Mouse (Mus musculus): Measurements from ENCODE around the gene Cib4.

Gene Cib4

GRCm38 (mm10) chr5:30545698-30546097, at the start of gene Cib4:
Gene Cib4 (minus strand): TSS chr5:30545836.
- DNase-seq (ENCODE audit: low read depth, low spot score): peak; percentile 40

GRCm38 (mm10) chr5:30594953-30595560, 49.4 kb upstream of the Cib4 start:
- DNase-seq (ENCODE audit: low read depth, low spot score): no peak

DNA sequence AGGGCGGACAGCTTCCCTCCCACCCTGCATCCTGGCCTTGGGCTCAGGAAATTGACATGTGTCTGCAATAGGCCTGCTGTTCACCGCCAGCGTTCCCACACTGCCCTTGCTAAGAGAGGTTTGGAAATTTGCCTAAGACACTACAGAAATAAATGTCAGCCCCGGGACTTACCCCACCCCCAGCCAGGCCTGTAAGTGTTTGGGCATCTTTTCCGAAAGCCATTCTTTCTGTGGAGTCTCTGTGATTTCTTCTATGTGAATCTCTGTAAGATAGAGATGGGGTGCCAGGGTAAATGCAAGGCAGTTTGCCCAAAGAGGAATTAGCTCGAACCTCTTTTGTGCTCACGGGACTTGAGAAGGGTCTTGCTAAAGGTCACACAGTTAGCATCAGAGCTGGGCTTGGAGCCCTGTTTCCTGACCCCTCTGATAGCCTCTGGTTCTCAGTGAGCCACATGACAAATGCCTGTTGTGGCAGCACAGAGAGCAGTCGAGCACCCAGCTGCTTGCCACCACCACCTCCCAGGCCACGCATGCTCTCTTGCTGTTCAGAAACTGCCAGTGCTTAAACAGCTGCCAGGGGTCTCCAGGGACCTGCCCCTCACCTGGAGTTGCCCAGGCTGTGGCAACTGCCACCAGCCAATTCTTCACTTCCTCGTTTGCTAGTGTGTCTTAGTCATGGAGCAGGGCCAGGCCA, 48.3 kb upstream of the Cib4 start:
- DNase-seq (ENCODE audit: low read depth, low spot score): no peak

- DNase-seq (ENCODE audit: low read depth, low spot score): no peak
Observed at GRCm38 (mm10) chr5:30593360-30593759, 47.7 kb upstream of the Cib4 start.

DNA sequence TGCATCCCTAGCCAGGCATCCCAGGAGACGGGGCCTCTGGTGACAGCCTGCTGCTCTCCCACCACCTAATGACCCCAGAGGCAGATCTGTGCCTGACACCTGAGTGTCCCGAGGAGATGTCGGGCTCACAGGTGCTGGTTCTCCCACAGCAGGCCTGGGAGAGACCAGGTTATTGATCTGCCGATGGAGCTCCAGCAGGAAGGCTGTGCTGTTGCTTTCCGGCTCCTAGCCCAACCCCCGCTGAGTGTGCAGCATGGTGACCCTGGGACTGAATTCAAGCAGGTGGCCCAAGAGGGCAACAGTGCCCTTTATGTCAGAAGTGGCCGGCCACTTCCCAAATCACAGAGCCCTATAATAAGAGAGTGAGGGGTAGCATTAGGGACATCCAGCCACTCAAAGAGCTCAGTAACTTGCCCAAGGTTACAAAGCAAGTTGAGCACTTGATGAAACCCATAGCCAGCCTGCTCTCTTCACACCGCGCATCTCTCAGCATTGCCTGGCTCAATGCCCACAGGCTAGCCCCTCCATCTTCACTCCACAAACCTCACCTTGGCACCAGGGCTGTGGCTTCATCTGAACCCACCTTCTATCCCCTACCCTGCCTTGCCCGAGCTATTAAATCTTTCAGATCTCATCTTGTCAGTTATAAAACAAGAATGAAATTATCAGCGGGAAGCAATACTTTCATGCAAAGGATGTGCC, 46.8 kb upstream of the Cib4 start:
- no peak for DNase-seq (ENCODE audit: low read depth, low spot score)

DNA sequence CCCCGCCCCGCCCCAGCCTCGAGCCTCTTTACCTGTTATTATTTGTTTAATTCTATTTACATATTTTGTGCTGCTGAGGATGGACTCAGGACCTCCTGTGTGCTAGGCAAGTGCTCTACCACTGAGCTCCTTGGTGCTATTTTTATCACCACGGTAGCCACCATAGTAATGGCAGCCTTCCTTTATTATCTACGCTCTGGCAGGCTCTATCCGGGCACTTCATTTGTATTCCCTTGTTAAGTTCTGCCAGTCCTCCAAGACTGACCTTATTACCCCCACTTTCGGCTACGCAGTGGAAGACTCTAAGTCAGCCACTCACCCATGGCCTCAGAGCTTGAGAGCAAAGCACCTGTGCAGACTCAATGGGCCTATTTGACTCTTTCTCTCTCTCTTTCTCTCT, 46.1 kb upstream of the Cib4 start:
- no peak for DNase-seq (ENCODE audit: low read depth, low spot score)

DNA sequence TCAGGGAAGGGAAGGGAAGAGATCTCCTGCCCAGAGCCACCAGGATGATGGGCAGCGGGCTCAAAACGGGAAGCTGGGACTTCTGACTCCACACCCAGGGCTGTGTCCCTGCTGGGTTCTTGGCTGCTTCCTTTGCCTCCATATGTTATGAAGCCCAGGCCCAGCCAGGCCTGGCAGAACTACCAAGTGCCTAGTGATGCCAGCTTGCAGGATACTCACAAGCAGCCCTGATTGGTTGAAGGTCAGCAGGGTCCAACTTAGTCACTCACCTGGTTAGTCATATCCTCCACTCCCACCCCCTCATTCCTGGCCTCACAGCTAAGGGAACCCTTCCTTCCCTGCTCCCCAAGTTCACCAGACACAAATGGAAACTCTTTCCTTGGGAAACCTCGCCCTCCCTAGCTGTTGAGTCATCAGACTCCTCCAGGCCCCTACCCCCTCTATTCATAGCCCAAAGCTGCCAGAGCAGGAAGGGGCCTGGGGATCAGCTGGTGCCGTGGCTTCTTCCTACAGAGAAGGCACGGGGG, 45.6 kb upstream of the Cib4 start:
- no peak for DNase-seq (ENCODE audit: low read depth, low spot score)

DNA sequence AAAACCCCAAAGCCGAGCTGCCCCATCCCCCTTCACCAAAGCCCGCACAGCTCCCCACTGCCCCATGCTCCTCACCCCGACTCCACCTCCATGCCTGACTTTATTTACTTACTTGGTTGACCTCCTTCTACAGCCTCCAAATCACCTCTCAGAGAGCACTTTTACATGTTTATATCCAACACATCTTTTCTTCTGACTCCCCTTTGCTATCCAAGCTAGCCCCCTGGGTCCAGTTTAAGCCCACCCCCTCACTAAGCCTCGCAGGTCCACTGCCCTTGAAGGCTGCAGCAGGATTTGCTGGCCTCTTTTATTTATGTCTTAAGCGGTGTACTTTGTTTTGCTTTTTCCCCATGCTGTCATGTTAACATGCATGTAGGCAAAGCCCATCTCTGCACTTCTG, 44.6 kb upstream of the Cib4 start:
- no peak for DNase-seq (ENCODE audit: low read depth, low spot score)

- no peak for DNase-seq (ENCODE audit: low read depth, low spot score)
Observed at GRCm38 (mm10) chr5:30589546-30589945, 43.9 kb upstream of the Cib4 start.

GRCm38 (mm10) chr5:30589069-30589468, 43.4 kb upstream of the Cib4 start:
- DNase-seq (ENCODE audit: low read depth, low spot score): no peak

- peak; percentile 34 for DNase-seq (ENCODE audit: low read depth, low spot score)
Observed at GRCm38 (mm10) chr5:30588301-30588968, 42.8 kb upstream of the Cib4 start.

DNA sequence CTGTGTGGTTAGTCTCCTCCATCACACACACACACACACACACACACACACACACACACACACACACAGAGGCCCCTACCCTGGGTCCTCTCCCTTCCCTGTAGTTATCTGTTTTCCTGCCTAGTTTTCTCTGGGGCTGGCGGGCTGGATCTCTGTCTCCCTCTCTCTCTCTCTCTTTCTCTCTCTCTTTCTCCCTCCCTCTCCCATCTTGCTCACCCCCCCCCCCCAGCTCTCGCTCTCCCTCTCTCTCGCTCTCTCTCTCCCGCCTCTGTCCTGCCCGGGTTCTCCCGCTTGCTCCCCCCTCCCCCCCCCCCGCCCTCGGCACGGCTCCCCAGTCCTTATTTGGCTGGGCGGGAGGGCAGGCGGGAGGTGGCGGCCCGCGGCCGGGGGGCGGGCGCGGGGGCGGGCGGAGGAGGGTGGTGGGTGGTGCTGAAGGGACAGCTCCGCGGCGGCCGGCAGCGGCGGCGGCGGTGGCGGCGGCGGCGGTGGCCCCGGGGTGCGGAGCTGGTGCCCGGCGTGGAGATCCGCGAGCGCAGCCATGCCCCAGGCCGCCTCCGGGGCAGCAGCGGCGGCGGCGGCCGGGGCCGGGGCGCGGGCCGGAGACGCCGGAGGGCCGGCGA, 42.2 kb upstream of the Cib4 start, which contains the start of gene Kcnk3:
Gene Kcnk3 (plus strand): TSS at position 490 of the 620 bp plus-strand sequence.
- peak; percentile 9 for DNase-seq (ENCODE audit: low read depth, low spot score)

GRCm38 (mm10) chr5:30587101-30587500, 41.5 kb upstream of the Cib4 start:
- no peak for DNase-seq (ENCODE audit: low read depth, low spot score)

GRCm38 (mm10) chr5:30586616-30587015, 41.0 kb upstream of the Cib4 start:
- no peak for DNase-seq (ENCODE audit: low read depth, low spot score)

DNA sequence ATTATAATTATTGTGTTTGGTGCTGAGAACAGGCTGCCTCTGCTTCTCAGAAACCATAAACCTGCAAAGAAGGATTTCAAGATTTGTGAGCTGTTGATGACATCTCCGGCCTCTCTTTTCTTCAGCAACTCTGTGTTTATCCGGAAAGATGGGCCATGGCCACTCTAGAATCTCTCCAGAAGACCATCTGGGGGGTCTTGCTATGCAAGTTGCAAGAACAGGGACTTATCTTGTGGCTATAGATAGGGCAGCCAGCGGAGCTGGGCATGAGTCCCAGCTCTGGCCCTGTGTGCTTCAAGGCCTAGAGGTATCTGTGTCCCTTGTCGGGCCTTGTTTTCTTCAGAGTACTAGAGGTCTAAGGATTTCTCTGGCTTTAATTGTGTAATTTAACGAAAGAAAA, 36.4 kb upstream of the Cib4 start:
- DNase-seq (ENCODE audit: low read depth, low spot score): no peak

- no peak for DNase-seq (ENCODE audit: low read depth, low spot score)
Observed at GRCm38 (mm10) chr5:30580725-30581124, 35.1 kb upstream of the Cib4 start.

DNA sequence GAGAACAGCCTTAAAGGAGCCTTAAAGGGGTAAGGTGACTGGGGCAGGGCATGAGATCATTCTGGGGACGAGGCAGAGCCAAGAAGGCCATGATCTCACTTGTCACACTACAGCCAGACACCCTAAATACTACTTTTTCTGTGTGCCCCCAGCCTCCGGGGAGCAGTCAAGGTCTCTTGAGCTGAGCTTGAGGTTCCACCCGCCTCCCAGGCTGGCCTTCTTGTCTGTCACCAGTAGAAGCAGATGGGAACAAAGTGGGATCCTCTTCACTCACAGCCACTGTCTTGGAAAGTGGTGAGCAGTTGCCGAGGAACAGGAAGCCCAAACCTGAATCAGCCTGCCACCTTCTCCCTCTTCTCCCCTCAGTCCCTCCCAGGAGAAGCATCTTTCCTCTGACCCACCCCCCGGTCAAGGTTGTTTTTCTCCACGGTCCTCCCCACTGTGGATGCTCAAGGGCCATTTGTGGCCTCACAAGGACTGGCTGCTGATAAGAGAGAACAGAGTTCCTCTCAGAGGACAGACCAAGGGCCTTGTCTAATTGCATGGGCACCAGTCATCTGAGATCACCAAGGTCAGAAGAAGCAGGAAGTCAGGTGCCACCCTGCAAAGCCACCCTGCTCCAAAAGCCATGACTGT, 32.9 kb upstream of the Cib4 start:
- DNase-seq (ENCODE audit: low read depth, low spot score): no peak

GRCm38 (mm10) chr5:30577654-30578310, 32.1 kb upstream of the Cib4 start:
- no peak for DNase-seq (ENCODE audit: low read depth, low spot score)

- DNase-seq (ENCODE audit: low read depth, low spot score): no peak
Observed at GRCm38 (mm10) chr5:30577251-30577650, 31.6 kb upstream of the Cib4 start.

DNA sequence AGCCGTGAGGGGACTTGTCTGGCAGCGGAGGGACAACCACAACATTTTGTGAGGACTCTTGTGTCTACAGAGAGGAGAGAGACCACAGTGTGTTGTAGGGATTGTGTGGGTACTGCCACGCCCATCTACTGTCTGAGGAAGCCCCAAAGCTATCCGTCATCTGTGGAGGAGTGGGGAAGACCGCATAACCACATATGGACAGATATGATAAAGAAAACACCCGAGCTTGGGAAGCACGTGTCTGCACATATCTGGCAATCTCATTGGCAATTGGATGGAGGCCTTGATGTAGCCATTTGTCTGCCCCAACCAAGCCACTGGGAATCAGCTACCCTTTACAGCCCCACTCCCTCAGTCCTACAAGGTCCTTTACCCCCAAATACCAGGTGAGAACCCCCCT, 30.6 kb upstream of the Cib4 start:
- no peak for DNase-seq (ENCODE audit: low read depth, low spot score)

DNA sequence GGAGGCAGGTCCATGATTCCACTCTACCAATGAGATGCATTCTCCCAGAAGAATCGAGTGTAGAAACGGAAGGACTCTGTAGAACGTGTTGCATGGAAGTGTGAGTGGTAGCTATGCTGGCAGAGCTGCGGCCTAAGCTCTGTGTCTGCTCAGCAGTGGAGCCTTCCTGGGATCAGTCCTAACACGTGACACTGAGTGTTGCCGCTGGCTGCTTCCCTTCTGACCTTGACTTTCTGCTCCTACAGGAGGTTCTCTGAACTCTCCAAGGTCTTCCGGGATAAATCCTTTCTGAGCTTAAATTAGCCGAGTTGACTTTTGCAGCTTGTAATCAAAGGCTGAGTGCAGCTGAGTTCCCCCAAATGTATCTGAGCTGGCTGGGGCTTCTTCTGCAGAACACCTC, 28.7 kb upstream of the Cib4 start:
- no peak for DNase-seq (ENCODE audit: low read depth, low spot score)
